Mouse (Mus musculus) CH12.LX (cell line): ENCODE results near the gene Eif3l.
A peak's percentile ranks its signal among the peaks of the same experiment; 100 is the strongest.

Experiments used
- CTCF ChIP-seq, 2 experiments: IDR thresholded peaks in 1 of 2; conservative IDR thresholded peaks in 1 of 2; 2 replicates each; pipeline ENCODE4 v1.5.1; 2011 to 2012; ENCODE audit warnings: low read depth in 2 of 2, low read length in 2 of 2, improper control_type of control experiment in 1 of 2, inconsistent platforms in 1 of 2, mild to moderate bottlenecking in 1 of 2, moderate library complexity in 1 of 2
- E2F4 ChIP-seq: IDR thresholded peaks from 2 replicates; pipeline ENCODE4 v1.6.1; 2011; ENCODE audit warnings: low read depth, low read length, improper control_type of control experiment; ENCODE audit not compliant: insufficient replicate concordance
- ETS1 ChIP-seq: conservative IDR thresholded peaks from 2 replicates; pipeline ENCODE4 v1.6.1; 2012; ENCODE audit warnings: low read depth, mild to moderate bottlenecking, inconsistent platforms, low read length, improper control_type of control experiment, moderate library complexity
- IRF4 ChIP-seq: IDR thresholded peaks from 2 replicates; pipeline ENCODE4 v1.6.1; 2014; ENCODE audit warnings: low read depth, mild to moderate bottlenecking, inconsistent platforms, low read length, improper control_type of control experiment
- MAX ChIP-seq: IDR thresholded peaks from 2 replicates; pipeline ENCODE4 v1.6.1; 2011; ENCODE audit warnings: low read length, improper control_type of control experiment
- MEF2A ChIP-seq: IDR thresholded peaks from 2 replicates; pipeline ENCODE4 v1.6.1; 2014; ENCODE audit warnings: low read depth, mild to moderate bottlenecking, inconsistent platforms, low read length, improper control_type of control experiment, borderline replicate concordance
- POLR2A ChIP-seq: IDR thresholded peaks from 2 replicates; pipeline ENCODE4 v1.6.1; 2011; ENCODE audit warnings: low read depth, mild to moderate bottlenecking, improper control_type of control experiment, low read length
- TCF12 ChIP-seq: IDR thresholded peaks from 2 replicates; pipeline ENCODE4 v1.6.1; 2014; ENCODE audit warnings: low read depth, mild to moderate bottlenecking, inconsistent platforms, low read length, improper control_type of control experiment
- ZMIZ1 ChIP-seq: IDR thresholded peaks from 2 replicates; pipeline ENCODE4 v1.6.1; 2012; ENCODE audit warnings: low read depth, mild to moderate bottlenecking, inconsistent platforms, low read length, improper control_type of control experiment

DNA sequence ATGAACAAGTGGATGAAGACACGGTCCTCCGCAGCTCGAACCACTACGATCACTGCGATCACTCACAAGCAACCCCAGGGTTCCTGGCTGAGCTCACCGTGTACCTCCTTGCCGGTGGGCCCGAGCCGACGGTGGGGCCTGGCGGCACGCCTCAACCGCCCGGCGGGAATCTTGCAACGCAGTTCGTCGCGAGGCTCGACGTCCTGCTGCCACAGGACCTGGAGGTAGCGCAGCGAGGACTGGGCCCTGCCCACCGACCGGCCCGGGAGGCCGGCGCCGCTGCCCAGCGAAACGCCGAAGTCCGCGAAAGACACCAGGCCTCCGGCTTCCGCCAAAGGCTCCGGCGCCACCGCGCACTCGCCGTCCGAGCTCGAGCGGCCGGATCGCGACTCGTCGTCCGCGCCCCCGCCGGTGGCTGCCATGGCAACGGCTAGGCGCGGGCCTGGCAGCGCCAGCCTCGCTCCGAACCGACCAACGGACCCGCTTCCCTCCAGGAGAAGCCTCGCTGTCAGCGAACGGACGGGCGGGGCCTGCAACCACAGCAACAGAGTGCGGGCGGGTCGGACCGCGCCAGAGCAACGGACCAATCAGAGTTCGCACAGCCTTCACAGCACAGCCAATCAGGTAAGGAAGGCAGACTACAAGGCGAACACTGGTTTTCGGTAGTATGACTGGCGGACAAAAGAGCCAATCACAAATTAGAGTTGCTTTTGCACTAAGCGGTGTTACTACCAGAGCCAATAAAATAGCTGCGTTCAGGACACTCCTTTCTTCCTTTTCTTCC lies 12.4 kb upstream of the Eif3l start, which contains the start of gene Ankrd54:
- TF ChIP-seq MEF2A, result no peak
- TF ChIP-seq IRF4, result no peak
- no peak for TF ChIP-seq CTCF (conservative IDR thresholded peaks at IDR 0.05 in 1 of 2, IDR thresholded peaks at IDR 0.05 in 1 of 2; ENCODE audit: low read depth in 2 of 2, low read length in 2 of 2)
- TF ChIP-seq POLR2A, result peak; percentile 78; the same call in 1 of the 2 replicates
- no peak; the same call in 1 of the 2 replicates for TF ChIP-seq MAX
- no peak for TF ChIP-seq E2F4
- peak; percentile 41; the same call in 1 of the 2 replicates for TF ChIP-seq TCF12
- TF ChIP-seq ZMIZ1, result no peak
- no peak for TF ChIP-seq ETS1
